Mouse (Mus musculus): ENCODE data around the gene Zfp986.
"Not testable (repeated sequence)": the region's sequence is repeated elsewhere in the genome, so short reads cannot be mapped to it uniquely, and the experiment has no call there.

Zfp986 gene

GRCm38 (mm10) chr4:145868494-145868893 lies at the start of gene Zfp986:
TSS of gene Zfp986 (plus strand) at chr4:145868794.
- not testable (repeated sequence) for DNase-seq

- DNase-seq = not testable (repeated sequence)
Observed at GRCm38 (mm10) chr4:145819946-145820345, 48.6 kb upstream of the Zfp986 start.

DNA sequence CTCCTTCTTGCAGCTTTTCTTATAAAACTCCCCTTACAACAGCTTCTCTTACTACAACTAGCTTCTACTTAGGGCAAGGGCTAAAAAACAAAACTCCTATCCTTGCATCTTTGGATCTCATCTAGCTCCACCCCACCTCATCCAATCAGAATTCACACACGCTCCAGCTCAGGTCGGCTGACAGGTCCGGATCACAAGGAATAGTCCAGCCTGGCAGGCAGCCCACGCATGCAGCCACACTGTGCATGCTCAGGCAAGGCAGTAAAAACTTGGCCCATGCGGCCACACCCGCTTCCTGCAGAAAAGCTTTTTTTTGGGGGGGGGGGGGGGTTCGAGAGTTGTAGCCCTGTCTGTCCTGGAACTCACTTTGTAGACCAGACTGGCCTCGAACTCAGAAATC lies 43.0 kb upstream of the Zfp986 start:
- not testable (repeated sequence) for DNase-seq

- DNase-seq = not testable (repeated sequence)
Observed at GRCm38 (mm10) chr4:145831328-145832062, 37.1 kb upstream of the Zfp986 start.

DNA sequence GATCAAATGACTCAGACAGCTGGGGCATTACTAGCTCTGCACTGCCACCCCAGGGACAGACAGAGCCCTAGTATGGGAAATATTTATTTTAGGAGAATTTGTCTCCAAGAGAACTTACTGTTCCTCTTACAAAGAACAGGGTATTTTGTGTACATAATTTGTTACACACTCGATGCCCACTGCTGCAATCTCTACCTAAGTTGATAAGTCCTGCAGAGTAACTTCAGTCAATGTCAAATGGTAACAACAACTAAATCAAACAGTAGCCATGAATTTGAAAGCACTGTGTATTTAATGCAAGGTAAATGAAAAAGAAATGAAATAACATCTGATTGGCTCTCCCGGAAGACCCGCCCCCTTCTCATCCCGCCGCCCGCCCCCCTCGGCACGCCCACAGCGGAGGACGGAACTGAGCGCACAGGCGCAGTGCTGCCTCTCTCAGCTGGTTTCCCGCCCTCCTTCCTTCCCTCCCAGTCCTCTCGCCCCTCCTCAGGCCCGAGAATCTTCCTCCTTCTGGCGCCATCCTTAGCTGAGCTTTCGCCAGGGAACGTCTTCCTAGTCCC lies 32.2 kb upstream of the Zfp986 start:
- DNase-seq = not testable (repeated sequence)

- not testable (repeated sequence) for DNase-seq
Observed at GRCm38 (mm10) chr4:145836863-145837440, 31.6 kb upstream of the Zfp986 start.

DNA sequence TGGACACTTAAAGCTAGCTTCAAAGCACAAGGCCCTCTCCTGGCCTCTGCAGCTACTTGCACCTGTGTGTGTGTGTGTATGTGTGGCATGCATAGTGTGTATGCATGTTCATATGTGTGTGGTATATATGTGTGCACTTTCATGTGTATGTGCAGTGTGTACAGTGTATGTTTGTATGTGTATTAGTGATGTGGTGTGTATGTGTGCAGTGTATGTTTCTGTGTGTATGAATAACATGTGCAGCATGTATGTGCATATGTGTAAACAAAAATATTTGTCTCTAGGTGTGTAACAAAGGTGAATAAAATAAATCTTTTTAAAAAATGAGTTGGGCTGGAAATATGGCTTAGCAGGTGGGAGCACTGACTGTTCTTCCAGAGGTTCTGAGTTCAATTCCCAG lies 21.8 kb upstream of the Zfp986 start:
- DNase-seq = not testable (repeated sequence)

GRCm38 (mm10) chr4:145848183-145848890 lies 20.3 kb upstream of the Zfp986 start:
- not testable (repeated sequence) for DNase-seq

GRCm38 (mm10) chr4:145848891-145849214 lies 19.7 kb upstream of the Zfp986 start:
- not testable (repeated sequence) for DNase-seq

DNA sequence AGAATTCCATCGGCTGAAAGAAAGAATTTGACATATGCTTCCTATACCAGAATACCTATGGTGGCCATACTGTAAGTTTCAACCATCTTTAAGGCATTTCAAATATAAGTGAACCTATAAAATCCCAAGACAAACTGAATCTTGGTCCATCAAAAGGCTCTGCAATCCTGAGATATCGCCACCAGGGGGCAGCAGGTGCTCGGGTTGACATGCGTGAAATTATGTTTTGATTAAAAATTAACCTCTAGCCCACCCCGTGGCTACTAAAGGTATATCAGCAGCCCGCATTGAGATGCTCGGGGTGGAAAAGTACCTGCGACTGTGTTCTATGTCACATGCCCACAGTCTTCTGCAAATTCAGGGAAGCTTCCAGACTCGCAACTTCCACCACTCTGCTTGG lies 17.2 kb upstream of the Zfp986 start:
- not testable (repeated sequence) for DNase-seq

GRCm38 (mm10) chr4:145863872-145864271 lies 4.7 kb upstream of the Zfp986 start:
- DNase-seq = not testable (repeated sequence)
